Mouse (Mus musculus): ENCODE results near the gene Mepe. TPM values are rescaled to one million over a fixed set of nuclear protein-coding genes. Genes with fewer than 3 reads are reported as not detected.

Gene Mepe
- polyA plus RNA-seq (2016; fragmentation: Nextera tagmentation; extraction: Ambion mirVana), result not detected in 2 replicates

DNA sequence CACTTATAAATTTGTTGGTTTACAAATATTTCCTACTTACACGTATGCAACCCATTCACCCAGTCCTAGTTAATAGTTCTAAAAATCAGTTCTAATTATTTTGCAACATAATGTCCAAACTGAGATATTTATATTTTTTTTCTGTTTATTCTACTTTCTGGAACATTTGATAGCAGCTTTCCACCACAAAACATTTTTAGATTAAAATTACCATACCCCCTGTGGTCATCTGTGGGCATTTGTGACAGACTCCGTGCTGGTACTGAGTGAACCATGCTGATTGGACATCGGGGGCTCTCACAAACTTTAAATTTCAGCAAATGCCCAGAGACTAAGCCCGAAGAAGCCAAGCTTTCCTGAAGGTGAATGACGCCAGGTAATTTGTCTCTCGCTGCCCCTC, at the start of gene Mepe:
Gene Mepe (plus strand): TSS at position 301 of the 400 bp plus-strand sequence.
- Histone ChIP-seq H3K4me3 (no peak within 1 kb of the TSS), H3K9me3 (no peaks in the 10 kb centered on the region), H3K27ac (no peak within 1 kb of the TSS), H3K36me3 (no peaks in the 10 kb centered on the region), H3K27me3 (ENCODE audit: insufficient read depth, poor library complexity, severe bottlenecking) (no peaks in the 10 kb centered on the region), H3K4me1 (no peaks in the 10 kb centered on the region)
- DNase-seq (ENCODE audit: low spot score), result no peak
- 82% methylated on average over 6 of the region's 6 CpGs for WGBS

DNA sequence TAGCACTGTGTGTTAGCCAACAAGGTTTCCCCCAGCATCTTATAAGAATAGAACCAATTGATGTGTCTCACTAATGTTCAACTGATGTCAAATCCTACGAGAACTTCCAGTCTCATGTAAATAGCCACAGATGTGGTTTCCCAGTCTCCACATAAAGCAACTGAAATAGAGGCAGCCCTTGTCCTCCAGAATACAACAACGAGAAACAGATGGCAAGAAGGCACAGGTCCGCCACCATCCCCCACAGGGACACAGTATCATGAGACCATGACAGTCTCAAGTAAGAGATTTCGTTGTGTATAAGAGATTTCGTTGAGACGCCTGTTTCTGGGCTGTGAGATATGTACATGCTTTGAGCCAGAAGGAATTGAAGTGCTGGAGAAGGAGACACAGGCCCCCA, 30.9 kb upstream of the Mepe start:
- H3K36me3 ChIP-seq, result no peaks in the 10 kb centered on the region
- no peak overlapping the region for H3K4me3 ChIP-seq
- no peaks in the 10 kb centered on the region for H3K9me3 ChIP-seq
- no peak overlapping the region for H3K27ac ChIP-seq
- no peaks in the 10 kb centered on the region for H3K4me1 ChIP-seq
- DNase-seq (ENCODE audit: low spot score), result no peak
- H3K27me3 ChIP-seq (ENCODE audit: insufficient read depth, poor library complexity, severe bottlenecking), result no peaks in the 10 kb centered on the region
- WGBS, result 72% methylated on average over 6 of the region's 6 CpGs

DNA sequence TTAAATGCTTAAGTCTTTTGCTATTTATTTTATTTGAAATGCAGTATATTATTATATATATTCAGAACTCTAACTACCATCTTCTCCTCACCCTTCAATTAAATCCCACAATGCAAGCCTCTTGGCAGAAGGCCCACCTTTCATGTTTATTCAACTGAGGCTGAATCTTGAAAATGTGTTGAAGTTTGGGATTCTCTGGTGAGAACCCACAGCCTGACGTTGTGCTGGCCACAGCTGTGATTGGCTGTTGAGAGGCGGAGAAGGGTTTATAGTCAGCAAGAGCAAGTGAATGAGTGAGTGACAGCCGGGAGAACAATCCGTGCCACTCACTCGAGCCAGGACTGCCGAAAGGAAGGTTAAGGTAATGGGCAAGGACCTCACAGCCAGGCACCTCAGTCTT, 26.1 kb upstream of the Mepe start, which contains the start of gene Ibsp:
Gene Ibsp (plus strand): TSS at position 178 of the 400 bp plus-strand sequence.
- Histone ChIP-seq H3K27ac (no peak within 1 kb of the TSS), H3K27me3 (ENCODE audit: insufficient read depth, poor library complexity, severe bottlenecking) (no peaks in the 10 kb centered on the region), H3K9me3 (no peaks in the 10 kb centered on the region), H3K4me1 (no peaks in the 10 kb centered on the region), H3K36me3 (no peaks in the 10 kb centered on the region), H3K4me3 (no peak within 1 kb of the TSS)
- DNase-seq (ENCODE audit: low spot score), result no peak
- 58% methylated on average over 6 of the region's 6 CpGs for WGBS

DNA sequence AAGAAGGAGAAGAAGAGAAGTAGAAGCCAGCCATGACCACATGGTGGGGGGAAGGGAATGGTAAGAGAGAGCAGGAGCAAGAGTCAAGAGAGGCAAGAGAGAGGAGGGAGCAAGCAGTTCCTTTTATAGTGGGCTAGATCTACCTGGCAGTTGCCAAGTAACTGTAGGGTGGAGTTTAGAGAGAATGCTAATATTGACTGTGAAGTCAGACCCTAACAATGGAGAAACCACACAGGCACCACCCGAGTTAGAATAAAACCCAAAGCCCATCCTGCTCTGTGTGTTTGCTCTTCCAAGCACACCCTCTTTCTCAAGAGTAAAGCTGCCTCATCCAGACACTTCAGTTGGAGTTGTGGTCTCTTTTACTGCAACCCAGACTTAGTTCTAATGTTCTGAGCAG, 11.1 kb upstream of the Mepe start:
- no peak overlapping the region for H3K4me3 ChIP-seq
- H3K36me3 ChIP-seq, result no peaks in the 10 kb centered on the region
- no peak overlapping the region for H3K27ac ChIP-seq
- no peaks in the 10 kb centered on the region for H3K4me1 ChIP-seq
- DNase-seq (ENCODE audit: low spot score), result no peak
- WGBS, result 81% methylated on average over 1 of the region's 1 CpGs
- no peaks in the 10 kb centered on the region for H3K27me3 ChIP-seq (ENCODE audit: insufficient read depth, poor library complexity, severe bottlenecking)
- no peaks in the 10 kb centered on the region for H3K9me3 ChIP-seq

DNA sequence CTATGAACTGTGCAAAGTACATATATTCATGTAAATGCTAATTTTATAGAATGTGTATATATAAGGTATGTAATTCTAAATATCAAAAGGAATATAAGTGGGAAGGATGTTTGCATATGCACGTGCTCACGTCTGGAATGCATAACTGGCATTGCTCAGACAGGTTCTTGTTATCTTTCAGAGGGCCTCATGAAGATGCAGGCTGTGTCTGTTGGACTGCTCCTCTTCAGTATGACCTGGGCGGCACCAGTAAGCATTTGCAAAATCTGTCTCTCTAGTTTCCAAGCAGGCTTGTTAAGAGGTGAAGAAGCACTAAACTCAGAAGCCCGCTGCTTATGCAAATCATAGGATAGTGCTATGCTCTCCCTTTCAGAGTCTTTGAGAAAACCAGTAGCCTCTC, 1.8 kb downstream of the Mepe start:
- Histone ChIP-seq H3K27ac (no peak overlapping the region), H3K4me1 (no peaks in the 10 kb centered on the region), H3K9me3 (no peaks in the 10 kb centered on the region), H3K27me3 (ENCODE audit: insufficient read depth, poor library complexity, severe bottlenecking) (no peaks in the 10 kb centered on the region), H3K36me3 (no peaks in the 10 kb centered on the region), H3K4me3 (no peak overlapping the region)
- 64% methylated on average over 4 of the region's 4 CpGs for WGBS
- DNase-seq (ENCODE audit: low spot score), result no peak

DNA sequence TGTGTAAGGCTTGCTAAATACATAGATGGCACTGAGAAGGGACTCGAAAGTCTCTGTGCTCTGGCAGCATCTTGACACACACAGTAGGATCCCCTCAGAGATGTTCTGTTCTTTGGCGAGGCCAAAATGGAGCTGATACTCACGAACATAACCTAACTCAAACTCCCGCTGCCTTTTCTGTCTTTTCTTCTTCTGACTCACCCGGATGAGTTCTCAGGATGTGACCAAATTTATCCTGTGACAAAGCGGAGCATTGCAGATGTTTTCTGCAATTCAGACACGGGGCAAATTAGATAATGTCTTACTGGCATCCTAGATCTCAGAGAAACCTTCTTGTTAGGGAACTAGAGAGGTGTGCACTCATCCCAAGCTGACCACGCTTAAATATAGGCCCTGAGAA, 2.3 kb downstream of the Mepe start:
- no peaks in the 10 kb centered on the region for H3K9me3 ChIP-seq
- H3K36me3 ChIP-seq, result no peaks in the 10 kb centered on the region
- no peak for DNase-seq (ENCODE audit: low spot score)
- 78% methylated on average over 8 of the region's 8 CpGs for WGBS
- no peak overlapping the region for H3K4me3 ChIP-seq
- H3K27ac ChIP-seq, result no peak overlapping the region
- no peaks in the 10 kb centered on the region for H3K27me3 ChIP-seq (ENCODE audit: insufficient read depth, poor library complexity, severe bottlenecking)
- no peaks in the 10 kb centered on the region for H3K4me1 ChIP-seq

DNA sequence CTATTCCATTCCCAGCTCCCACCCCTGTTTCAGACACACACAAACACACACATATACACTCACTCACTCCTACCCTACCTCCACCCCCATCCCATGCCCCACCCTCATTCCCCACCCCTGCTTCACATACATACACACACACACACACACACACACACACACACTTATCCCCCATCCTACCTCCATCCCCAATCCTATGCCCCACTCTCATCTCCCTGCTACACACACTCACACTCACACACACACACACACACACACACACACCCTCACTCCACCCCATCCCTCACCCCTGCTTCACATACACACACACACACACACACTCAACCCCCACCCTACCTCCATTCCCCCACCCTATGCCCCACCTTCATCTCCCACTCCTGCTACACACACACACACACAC, 2.7 kb downstream of the Mepe start:
- no peaks in the 10 kb centered on the region for H3K9me3 ChIP-seq
- no peak for DNase-seq (ENCODE audit: low spot score)
- no peaks in the 10 kb centered on the region for H3K4me1 ChIP-seq
- H3K36me3 ChIP-seq, result no peaks in the 10 kb centered on the region
- H3K27me3 ChIP-seq (ENCODE audit: insufficient read depth, poor library complexity, severe bottlenecking), result no peaks in the 10 kb centered on the region
- no peak overlapping the region for H3K4me3 ChIP-seq
- H3K27ac ChIP-seq, result no peak overlapping the region

DNA sequence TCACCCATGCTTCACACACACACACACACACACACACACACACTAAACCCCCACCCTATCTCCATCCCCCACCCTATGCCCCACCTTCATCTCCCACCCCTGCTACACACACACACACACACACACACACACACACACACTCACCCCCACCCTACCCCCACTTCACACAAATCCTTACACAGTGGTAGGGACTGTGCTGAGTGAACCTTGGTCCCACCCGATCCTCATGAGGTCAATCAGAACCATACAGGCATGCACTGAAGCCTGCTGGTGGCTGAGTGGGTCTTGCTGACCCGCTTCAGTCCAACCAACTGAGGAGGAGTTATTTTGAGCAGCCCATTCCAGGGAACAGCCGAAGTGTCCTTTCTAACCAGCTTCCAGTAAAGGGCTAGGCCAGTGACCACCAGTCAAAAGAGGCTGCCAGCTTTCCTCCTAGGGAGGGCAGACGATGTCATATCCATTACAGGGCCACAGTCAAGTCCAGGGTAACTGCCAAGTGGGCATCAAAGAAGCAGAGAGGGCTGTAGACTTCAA, 3.3 kb downstream of the Mepe start:
- Histone ChIP-seq H3K27ac (no peak overlapping the region), H3K4me1 (no peaks in the 10 kb centered on the region), H3K4me3 (no peak overlapping the region), H3K27me3 (ENCODE audit: insufficient read depth, poor library complexity, severe bottlenecking) (no peaks in the 10 kb centered on the region), H3K9me3 (no peaks in the 10 kb centered on the region), H3K36me3 (no peaks in the 10 kb centered on the region)
- 66% methylated on average over 4 of the region's 4 CpGs for whole genome bisulfite sequencing
- DNase-seq (ENCODE audit: low spot score), result no peak

DNA sequence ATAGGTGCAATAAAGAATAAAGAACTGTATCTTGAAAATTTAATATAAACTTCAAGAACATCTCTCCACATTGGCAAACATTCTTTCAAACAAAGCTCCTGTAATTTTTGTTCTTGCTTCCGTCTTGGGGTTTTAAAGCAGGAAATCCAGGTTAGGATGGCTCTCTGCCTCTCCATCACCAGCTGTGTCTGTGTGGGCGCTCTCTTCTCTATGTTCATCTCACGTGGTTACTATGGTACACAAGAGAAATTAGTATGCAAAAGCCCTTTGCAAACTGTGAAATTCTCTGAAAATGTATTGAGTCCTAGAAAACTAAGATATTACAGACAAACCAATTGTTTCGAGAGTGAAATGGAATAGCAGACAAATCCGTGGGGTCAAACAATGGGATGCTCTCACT, 4.3 kb downstream of the Mepe start:
- H3K27me3 ChIP-seq (ENCODE audit: insufficient read depth, poor library complexity, severe bottlenecking), result no peaks in the 10 kb centered on the region
- no peaks in the 10 kb centered on the region for H3K4me1 ChIP-seq
- no peaks in the 10 kb centered on the region for H3K9me3 ChIP-seq
- DNase-seq (ENCODE audit: low spot score), result no peak
- H3K36me3 ChIP-seq, result no peaks in the 10 kb centered on the region
- H3K27ac ChIP-seq, result no peak overlapping the region
- WGBS, result 82% methylated on average over 5 of the region's 5 CpGs
- no peak overlapping the region for H3K4me3 ChIP-seq

DNA sequence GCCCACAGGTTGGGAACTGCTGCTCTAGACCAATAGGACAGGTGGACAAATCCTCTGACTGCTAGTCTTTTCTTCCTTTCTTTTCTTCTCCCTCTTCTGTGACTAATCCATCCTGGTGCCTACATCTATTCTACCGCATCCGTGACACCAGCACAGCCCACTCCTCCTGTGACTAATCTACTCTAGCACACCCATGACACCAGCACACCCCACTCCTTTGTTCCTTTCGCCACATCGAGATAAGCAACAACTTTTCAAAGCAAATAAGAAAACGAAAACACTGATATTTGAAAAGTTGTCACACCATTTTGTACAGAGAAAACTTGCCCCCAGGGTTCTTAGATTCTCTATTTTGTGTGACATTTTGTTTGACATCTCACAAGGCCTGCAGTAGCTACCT, 5.0 kb downstream of the Mepe start:
- Histone ChIP-seq H3K27ac (no peak overlapping the region), H3K4me3 (no peak overlapping the region), H3K9me3 (no peaks in the 10 kb centered on the region), H3K36me3 (no peaks in the 10 kb centered on the region), H3K27me3 (ENCODE audit: insufficient read depth, poor library complexity, severe bottlenecking) (no peaks in the 10 kb centered on the region), H3K4me1 (no peaks in the 10 kb centered on the region)
- no peak for DNase-seq (ENCODE audit: low spot score)
- 72% methylated on average over 5 of the region's 5 CpGs for WGBS

DNA sequence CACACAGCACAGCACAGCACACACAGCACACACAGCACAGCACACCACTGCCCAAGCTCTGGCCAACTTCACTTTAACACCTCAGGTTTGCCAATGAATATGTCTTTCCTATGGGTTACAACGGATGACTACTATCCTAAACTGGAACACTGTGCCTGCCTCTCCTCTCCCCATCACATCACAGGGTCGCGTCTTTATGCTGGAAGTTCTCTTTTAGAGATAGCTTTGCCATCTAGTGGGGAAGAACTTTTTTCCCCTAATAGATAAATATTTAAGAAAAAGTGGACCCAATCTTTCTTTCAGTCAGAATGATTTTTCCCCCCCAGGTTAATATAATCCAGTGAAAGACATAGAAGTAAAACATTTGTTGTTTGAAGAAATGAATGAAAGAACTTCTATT, 7.2 kb downstream of the Mepe start:
- H3K27me3 ChIP-seq (ENCODE audit: insufficient read depth, poor library complexity, severe bottlenecking), result no peaks in the 10 kb centered on the region
- no peaks in the 10 kb centered on the region for H3K9me3 ChIP-seq
- no peaks in the 10 kb centered on the region for H3K4me1 ChIP-seq
- H3K4me3 ChIP-seq, result no peak overlapping the region
- H3K27ac ChIP-seq, result no peak overlapping the region
- no peak for DNase-seq (ENCODE audit: low spot score)
- no peaks in the 10 kb centered on the region for H3K36me3 ChIP-seq
- WGBS, result 67% methylated on average over 3 of the region's 3 CpGs

DNA sequence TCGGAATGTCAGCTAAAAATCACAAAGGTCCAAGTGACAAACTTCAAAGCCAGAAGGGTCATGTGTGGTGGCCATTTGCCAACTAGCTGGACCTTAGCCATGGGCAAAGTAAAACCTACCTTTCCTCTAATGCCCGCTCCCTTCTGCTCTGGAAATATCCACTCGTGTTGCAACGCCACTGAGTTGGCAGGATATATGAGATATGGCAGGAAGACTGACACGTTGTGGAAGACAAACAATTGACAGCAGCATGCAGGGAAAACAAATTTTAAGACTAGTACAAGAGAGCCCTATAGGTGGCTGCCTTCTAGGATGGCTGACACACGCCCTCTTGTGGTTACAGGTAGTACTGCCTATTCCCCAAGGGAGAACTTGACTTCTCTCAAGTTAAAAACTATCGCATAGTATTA, 8.1 kb downstream of the Mepe start:
- no peak overlapping the region for H3K27ac ChIP-seq
- no peaks in the 10 kb centered on the region for H3K4me1 ChIP-seq
- H3K9me3 ChIP-seq, result no peaks in the 10 kb centered on the region
- 47% methylated on average over 7 of the region's 7 CpGs for WGBS
- no peak for DNase-seq (ENCODE audit: low spot score)
- no peaks in the 10 kb centered on the region for H3K27me3 ChIP-seq (ENCODE audit: insufficient read depth, poor library complexity, severe bottlenecking)
- H3K4me3 ChIP-seq, result no peak overlapping the region
- H3K36me3 ChIP-seq, result no peaks in the 10 kb centered on the region

DNA sequence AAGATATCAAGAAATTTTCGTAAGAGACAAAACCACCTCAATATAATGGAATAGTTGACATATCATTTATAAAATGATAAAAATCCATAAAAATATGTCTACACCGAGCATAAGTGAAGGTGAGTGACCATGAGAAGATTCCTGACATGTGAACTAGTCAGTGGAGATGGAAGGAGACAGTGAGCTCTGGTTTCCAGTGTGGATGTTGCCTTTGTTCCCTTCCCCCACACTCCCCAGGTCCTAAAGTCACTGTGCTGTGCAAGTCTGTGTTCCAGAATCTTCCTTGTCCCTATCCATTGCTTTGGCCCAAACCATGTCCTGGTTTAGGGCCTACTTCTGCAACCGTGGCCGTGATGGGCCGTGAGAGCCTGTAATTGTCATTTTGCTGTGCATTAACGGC, 8.5 kb downstream of the Mepe start:
- H3K4me3 ChIP-seq, result no peak overlapping the region
- no peak overlapping the region for H3K27ac ChIP-seq
- H3K9me3 ChIP-seq, result no peaks in the 10 kb centered on the region
- no peaks in the 10 kb centered on the region for H3K4me1 ChIP-seq
- no peak for DNase-seq (ENCODE audit: low spot score)
- 68% methylated on average over 6 of the region's 6 CpGs for WGBS
- no peaks in the 10 kb centered on the region for H3K27me3 ChIP-seq (ENCODE audit: insufficient read depth, poor library complexity, severe bottlenecking)
- H3K36me3 ChIP-seq, result no peaks in the 10 kb centered on the region

DNA sequence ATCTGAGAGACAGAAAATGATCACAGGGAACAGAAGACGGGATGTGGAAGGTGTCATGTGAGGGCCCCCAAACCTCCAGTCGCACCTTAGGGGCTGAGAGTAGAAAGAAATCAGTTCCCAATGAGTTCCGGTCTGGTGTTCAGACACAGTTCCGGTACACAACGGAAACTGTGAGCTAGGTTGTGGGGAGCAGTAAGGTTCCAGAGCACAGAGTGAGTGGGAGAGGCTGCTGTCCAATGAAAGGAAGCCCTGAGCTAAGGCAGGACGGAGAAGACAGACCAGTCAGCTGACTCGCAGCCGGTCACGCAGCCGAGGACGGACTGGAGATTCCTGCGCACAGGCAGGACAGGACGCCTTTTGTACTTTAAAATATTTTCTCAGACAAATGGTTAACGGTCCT, 9.4 kb downstream of the Mepe start:
- 79% methylated on average over 14 of the region's 14 CpGs for WGBS

More for the DNA sequence above, 9.4 kb downstream of the Mepe start:
- Histone ChIP-seq H3K27ac (no peak overlapping the region), H3K4me1 (no peaks in the 10 kb centered on the region), H3K9me3 (no peaks in the 10 kb centered on the region), H3K36me3 (no peaks in the 10 kb centered on the region), H3K27me3 (ENCODE audit: insufficient read depth, poor library complexity, severe bottlenecking) (no peaks in the 10 kb centered on the region), H3K4me3 (no peak overlapping the region)
- no peak for DNase-seq (ENCODE audit: low spot score)

Measured in heart, embryonic 10.5 days (tissue).